Mouse (Mus musculus): ENCODE measurements around the gene Gm28047. TPM values are rescaled to one million over a fixed set of nuclear protein-coding genes. Genes with fewer than 3 reads are reported as not detected.

Gene Gm28047
- polyA plus RNA-seq, 1 experiment from 2014 or later = not detected

- Histone ChIP-seq H3K27ac (no peak overlapping the region), H3K9me3 (no peaks in the 10 kb centered on the region), H3K4me3 (no peak overlapping the region), H3K4me2 (no peak overlapping the region), H3K9ac (no peak overlapping the region), H3K4me1 (no peaks in the 10 kb centered on the region), H3K27me3 (replicated peaks) (no peaks in the 10 kb centered on the region), H3K36me3 (replicated peaks) (peaks cover 39% of the 10 kb centered on the region)
- 87% methylated on average over 3 of the region's 3 CpGs for WGBS
- no peak for ATAC-seq (replicated peaks)
These were observed 92.6 kb downstream of the Gm28047 start for GRCm38 (mm10) chr15:102532106-102532900.

GRCm38 (mm10) chr15:102531586-102531985 is 93.3 kb downstream of the Gm28047 start:
- H3K9me3 ChIP-seq = no peaks in the 10 kb centered on the region
- H3K4me1 ChIP-seq = no peaks in the 10 kb centered on the region
- 87% methylated on average over 4 of the region's 4 CpGs for WGBS
- H3K27me3 ChIP-seq (replicated peaks) = no peaks in the 10 kb centered on the region
- H3K27ac ChIP-seq = no peak overlapping the region
- no peak overlapping the region for H3K4me2 ChIP-seq
- ATAC-seq (replicated peaks) = no peak
- H3K4me3 ChIP-seq = no peak overlapping the region
- H3K9ac ChIP-seq = no peak overlapping the region
- peaks cover 36% of the 10 kb centered on the region for H3K36me3 ChIP-seq (replicated peaks)

- WGBS = 93% methylated on average over 4 of the region's 4 CpGs
- Histone ChIP-seq H3K4me2 (no peak overlapping the region), H3K4me1 (no peaks in the 10 kb centered on the region), H3K27ac (no peak overlapping the region), H3K9ac (no peak overlapping the region), H3K36me3 (replicated peaks) (peaks cover 30% of the 10 kb centered on the region), H3K4me3 (no peak overlapping the region), H3K9me3 (no peaks in the 10 kb centered on the region), H3K27me3 (replicated peaks) (no peaks in the 10 kb centered on the region)
- ATAC-seq (replicated peaks) = no peak
These were observed 94.3 kb downstream of the Gm28047 start for GRCm38 (mm10) chr15:102530566-102530965.

- ATAC-seq (replicated peaks) = no peak
- no peak overlapping the region for H3K4me2 ChIP-seq
- peaks cover 26% of the 10 kb centered on the region; the same call in 1 of the 2 replicates for H3K36me3 ChIP-seq (replicated peaks)
- no peak overlapping the region for H3K9ac ChIP-seq
- H3K27me3 ChIP-seq (replicated peaks) = no peaks in the 10 kb centered on the region
- no peak overlapping the region for H3K27ac ChIP-seq
- 100% methylated on average over 1 of the region's 1 CpGs for WGBS
- no peak overlapping the region for H3K4me3 ChIP-seq
- no peaks in the 10 kb centered on the region for H3K4me1 ChIP-seq
- no peaks in the 10 kb centered on the region for H3K9me3 ChIP-seq
These were observed 96.5 kb downstream of the Gm28047 start for GRCm38 (mm10) chr15:102528396-102528795.

- ATAC-seq (replicated peaks) = no peak
- H3K4me1 ChIP-seq = no peaks in the 10 kb centered on the region
- no peak overlapping the region for H3K27ac ChIP-seq
- 75% methylated on average over 3 of the region's 3 CpGs for WGBS
- H3K27me3 ChIP-seq (replicated peaks) = no peaks in the 10 kb centered on the region
- no peak overlapping the region for H3K9ac ChIP-seq
- no peak overlapping the region for H3K4me2 ChIP-seq
- H3K36me3 ChIP-seq (replicated peaks) = peaks cover 21% of the 10 kb centered on the region; the same call in 1 of the 2 replicates
- H3K9me3 ChIP-seq = no peaks in the 10 kb centered on the region
- no peak overlapping the region for H3K4me3 ChIP-seq
These were observed 96.9 kb downstream of the Gm28047 start for GRCm38 (mm10) chr15:102527936-102528335.

GRCm38 (mm10) chr15:102526111-102527002 is 98.5 kb downstream of the Gm28047 start:
- no peak overlapping the region for H3K9ac ChIP-seq
- no peak overlapping the region for H3K4me3 ChIP-seq
- no peaks in the 10 kb centered on the region for H3K4me1 ChIP-seq
- H3K27me3 ChIP-seq (replicated peaks) = no peaks in the 10 kb centered on the region
- no peak overlapping the region for H3K4me2 ChIP-seq
- WGBS = 92% methylated on average over 6 of the region's 6 CpGs
- H3K36me3 ChIP-seq (replicated peaks) = peaks cover 19% of the 10 kb centered on the region; the same call in 1 of the 2 replicates
- ATAC-seq (replicated peaks) = no peak
- no peaks in the 10 kb centered on the region for H3K9me3 ChIP-seq
- no peak overlapping the region for H3K27ac ChIP-seq

- Histone ChIP-seq H3K4me1 (no peaks in the 10 kb centered on the region), H3K27me3 (replicated peaks) (no peaks in the 10 kb centered on the region), H3K9ac (no peak within 1 kb of the TSS), H3K9me3 (no peaks in the 10 kb centered on the region), H3K27ac (0 out of 2 replicates have a peak within 1 kb of the TSS, but pooled peaks have one; percentile 17), H3K4me3 (no peak within 1 kb of the TSS), H3K36me3 (replicated peaks) (peaks cover 11% of the 10 kb centered on the region; the same call in 1 of the 2 replicates), H3K4me2 (no peak within 1 kb of the TSS)
- ATAC-seq (replicated peaks) = no peak
- 9% methylated on average over 3 of the region's 3 CpGs for WGBS
These were observed 99.9 kb downstream of the Gm28047 start, which contains the start of gene Npff for GRCm38 (mm10) chr15:102524892-102525485. Gene Npff (minus strand): TSS chr15:102524942.

- Histone ChIP-seq H3K4me3 (no peak overlapping the region), H3K27me3 (replicated peaks) (no peaks in the 10 kb centered on the region), H3K9me3 (no peaks in the 10 kb centered on the region), H3K4me1 (peaks cover 12% of the 10 kb centered on the region), H3K9ac (no peak overlapping the region), H3K36me3 (replicated peaks) (peaks cover 6% of the 10 kb centered on the region; the same call in 1 of the 2 replicates), H3K27ac (no peak overlapping the region), H3K4me2 (no peak overlapping the region)
- no peak for ATAC-seq (replicated peaks)
- WGBS = 82% methylated on average over 4 of the region's 4 CpGs
These were observed 103.4 kb downstream of the Gm28047 start for GRCm38 (mm10) chr15:102521480-102521879.

GRCm38 (mm10) chr15:102520416-102520815 is 104.5 kb downstream of the Gm28047 start:
- no peak overlapping the region for H3K27ac ChIP-seq
- peaks cover 6% of the 10 kb centered on the region; the same call in 1 of the 2 replicates for H3K36me3 ChIP-seq (replicated peaks)
- WGBS = 94% methylated on average over 4 of the region's 4 CpGs
- no peaks in the 10 kb centered on the region for H3K9me3 ChIP-seq
- no peaks in the 10 kb centered on the region for H3K27me3 ChIP-seq (replicated peaks)
- no peak overlapping the region; the same call in 1 of the 2 replicates for H3K9ac ChIP-seq
- no peak overlapping the region for H3K4me3 ChIP-seq
- ATAC-seq (replicated peaks) = no peak
- no peak overlapping the region for H3K4me2 ChIP-seq
- peaks cover 20% of the 10 kb centered on the region for H3K4me1 ChIP-seq

GRCm38 (mm10) chr15:102519211-102520141 is 105.4 kb downstream of the Gm28047 start:
- Histone ChIP-seq H3K4me2 (peak overlapping the region; percentile 88), H3K9ac (peak overlapping the region; percentile 83), H3K4me1 (peaks cover 29% of the 10 kb centered on the region), H3K27me3 (replicated peaks) (no peaks in the 10 kb centered on the region), H3K4me3 (peak overlapping the region; percentile 66), H3K27ac (peak overlapping the region; percentile 100), H3K9me3 (no peaks in the 10 kb centered on the region), H3K36me3 (replicated peaks) (peaks cover 6% of the 10 kb centered on the region; the same call in 1 of the 2 replicates)
- WGBS = 71% methylated on average over 17 of the region's 17 CpGs
- ATAC-seq (replicated peaks) = no peak

- 23% methylated on average over 9 of the region's 9 CpGs for WGBS
- H3K4me3 ChIP-seq = peak overlapping the region; percentile 66
- H3K4me1 ChIP-seq = peaks cover 34% of the 10 kb centered on the region
- no peaks in the 10 kb centered on the region for H3K27me3 ChIP-seq (replicated peaks)
- no peak for ATAC-seq (replicated peaks)
- H3K9me3 ChIP-seq = no peaks in the 10 kb centered on the region
- peaks cover 4% of the 10 kb centered on the region; the same call in 1 of the 2 replicates for H3K36me3 ChIP-seq (replicated peaks)
- peak overlapping the region; percentile 100 for H3K27ac ChIP-seq
- H3K9ac ChIP-seq = peak overlapping the region; percentile 83
- H3K4me2 ChIP-seq = peak overlapping the region; percentile 88
These were observed 106.0 kb downstream of the Gm28047 start for GRCm38 (mm10) chr15:102518859-102519201.
